Comparison of ENCODE assay signal across 8 mouse cellular contexts in genomic region chr7:43579440-43580171, GRCm38 (mm10). TPM values are rescaled to one million over a fixed set of nuclear protein-coding genes. Genes with fewer than 3 reads are reported as not detected.
DNase-seq lines count a peak whose midpoint lies in the region; ATAC-seq lines count a peak whose summit lies in the region.

TSS of gene Zfp719 (plus strand) at chr7:43579610.

- WGBS in hindbrain, embryonic 12.5 days: under 1% methylated on average over 37 of the region's 37 CpGs

- H3K27me3 ChIP-seq in hindbrain, embryonic 12.5 days: no peaks in the 10 kb centered on the region

- H3K9me3 ChIP-seq in hindbrain, embryonic 12.5 days (replicated peaks): no peaks in the 10 kb centered on the region

- H3K4me3 ChIP-seq in hindbrain, embryonic 12.5 days: peak within 1 kb of the TSS; percentile 60

- ATAC-seq in hindbrain, embryonic 12.5 days (ENCODE audit: low FRiP score): peak; percentile 97

- peak; percentile 98 for DNase-seq in NIH3T3 (ENCODE audit: low read depth)
- DNase-seq in cerebellum, postnatal 10 days: peak; percentile 91 to 95
- DNase-seq in frontal cortex, postnatal 10 days (ENCODE audit: low spot score in 2 of 2): peak; percentile 91 to 97
- peak; percentile 84 to 96 for DNase-seq in layer of hippocampus, postnatal 14 days (ENCODE audit: low spot score in 2 of 2)
- peak; percentile 90 for DNase-seq in lung, postnatal 14 days
- DNase-seq in retina, adult 2 months (ENCODE audit: low read depth, low spot score): peak; percentile 97
- DNase-seq in thymus, postnatal 36 days: peak; percentile 86 to 93

- peaks cover 16% of the 10 kb centered on the region for H3K36me3 ChIP-seq in hindbrain, embryonic 12.5 days

- H3K9ac ChIP-seq in hindbrain, embryonic 12.5 days: peak within 1 kb of the TSS; percentile 81

- peak within 1 kb of the TSS; percentile 76 for H3K4me2 ChIP-seq in hindbrain, embryonic 12.5 days (replicated peaks)

- H3K27ac ChIP-seq in hindbrain, embryonic 12.5 days: peak within 1 kb of the TSS; percentile 88

- H3K4me1 ChIP-seq in hindbrain, embryonic 12.5 days: peaks cover 22% of the 10 kb centered on the region

RNA-seq across cellular contexts. Expression of gene Zfp719, which starts in this region (rescaled TPM):
- 17.2 and 17.6 TPM in 2 replicates for polyA plus RNA-seq in hindbrain, embryonic 12.5 days (2016; fragmentation: Nextera tagmentation; extraction: Ambion mirVana)
- 10 to 100 TPM; 20.5 to 25.1 TPM for total RNA-seq in layer of hippocampus, postnatal 14 days (2021)

Comparison
In these comparisons a context has a peak if more than half of its experiments do, and no peak if none do; other contexts are left out.
1. Peak in every context shown above with its lines: DNase-seq, ATAC-seq, H3K4me3 ChIP-seq and H3K27ac ChIP-seq.